Mouse (Mus musculus) bone marrow, adult 2 months (tissue): ENCODE results near the gene F2rl1. TPM values are rescaled to one million over a fixed set of nuclear protein-coding genes. Genes with fewer than 3 reads are reported as not detected.
"Not testable (repeated sequence)": the region's sequence is repeated elsewhere in the genome, so short reads cannot be mapped to it uniquely, and the experiment has no call there.

ENCODE experiments used
- H3K27ac ChIP-seq: fragments of 200-500 bp; 2 replicates; pipeline ENCODE4 v1.5.1; 2012; ENCODE audit warnings: low read depth, mild to moderate bottlenecking, control low read depth, inconsistent platforms, low read length; ENCODE audit not compliant: control insufficient read depth, poor library complexity, insufficient read depth
- H3K4me1 ChIP-seq: fragments of 200-500 bp; 2 replicates; pipeline ENCODE4 v1.6.1; 2011; ENCODE audit warnings: low read length; ENCODE audit not compliant: control insufficient read depth, insufficient read depth
- H3K4me3 ChIP-seq: fragments of 200-500 bp; replicated peaks from 2 replicates; pipeline ENCODE3; 2011; ENCODE audit warnings: mild to moderate bottlenecking, low read depth, low read length, control low read depth; ENCODE audit not compliant: control insufficient read depth
- CTCF ChIP-seq: fragments of 200-500 bp; IDR thresholded peaks from 2 replicates; pipeline ENCODE4 v1.5.1; 2011; ENCODE audit warnings: low read length, control low read depth; ENCODE audit not compliant: control insufficient read depth, insufficient read depth
- POLR2A ChIP-seq: fragments of 200-500 bp; IDR thresholded peaks from 2 replicates; pipeline ENCODE4 v1.6.1; 2011; ENCODE audit warnings: low read depth, mild to moderate bottlenecking, control low read depth, low read length, borderline replicate concordance; ENCODE audit not compliant: control insufficient read depth
- WGBS: fragments of 180-500 bp; shearing (Covaris S2); methylation state at CpG from one replicate; pipeline ENCODE4 v1.1.7; 2018; 5-methylcytosine and 5-hydroxymethylcytosine counted together
- polyA plus RNA-seq: library from polyadenylated mRNA; stranded (reverse); fragments of >200 nt; gene quantifications from 2 replicates; pipeline ENCODE4 v1.2.4, GENCODE M21; 2011; ENCODE audit warnings: low replicate concordance; ENCODE audit not compliant: missing spikeins, insufficient read depth, insufficient read length

F2rl1 gene
- polyA plus RNA-seq, 1 experiment = 1.8 TPM

GRCm38 (mm10) chr13:95538021-95538420 lies 13.0 kb upstream of the F2rl1 start:
- TF ChIP-seq POLR2A = no peak
- no peak for TF ChIP-seq CTCF
- Histone ChIP-seq H3K27ac (no peak overlapping the region), H3K4me3 (no peak overlapping the region), H3K4me1 (no peaks in the 10 kb centered on the region)
- 75% methylated on average over 5 of the region's 5 CpGs for WGBS

GRCm38 (mm10) chr13:95536117-95536493 lies 11.1 kb upstream of the F2rl1 start:
- WGBS = 74% methylated on average over 5 of the region's 5 CpGs
- H3K27ac ChIP-seq = no peak overlapping the region
- TF ChIP-seq POLR2A (no peak), CTCF (no peak)
- H3K4me1 ChIP-seq = no peaks in the 10 kb centered on the region
- no peak overlapping the region for H3K4me3 ChIP-seq

- no peak for TF ChIP-seq POLR2A
- no peak for TF ChIP-seq CTCF
- no peaks in the 10 kb centered on the region for H3K4me1 ChIP-seq
- 25% methylated on average over 11 of the region's 11 CpGs for WGBS
- no peak overlapping the region for H3K4me3 ChIP-seq
- no peak overlapping the region for H3K27ac ChIP-seq
Measured at GRCm38 (mm10) chr13:95535461-95536116, 10.6 kb upstream of the F2rl1 start.

- Histone ChIP-seq H3K4me3 (no peak overlapping the region), H3K4me1 (no peaks in the 10 kb centered on the region), H3K27ac (no peak overlapping the region)
- WGBS = 46% methylated on average over 6 of the region's 6 CpGs
- TF ChIP-seq POLR2A = no peak
- no peak for TF ChIP-seq CTCF
Measured at GRCm38 (mm10) chr13:95535026-95535425, 10.0 kb upstream of the F2rl1 start.

GRCm38 (mm10) chr13:95534131-95534561 lies 9.1 kb upstream of the F2rl1 start:
- WGBS = 21% methylated on average over 5 of the region's 5 CpGs
- Histone ChIP-seq H3K4me1 (no peaks in the 10 kb centered on the region), H3K4me3 (no peak overlapping the region), H3K27ac (no peak overlapping the region)
- TF ChIP-seq CTCF = no peak
- TF ChIP-seq POLR2A = no peak

GRCm38 (mm10) chr13:95533640-95534039 lies 8.6 kb upstream of the F2rl1 start:
- TF ChIP-seq POLR2A = no peak
- no peak for TF ChIP-seq CTCF
- Histone ChIP-seq H3K4me1 (no peaks in the 10 kb centered on the region), H3K27ac (no peak overlapping the region), H3K4me3 (no peak overlapping the region)
- 65% methylated on average over 8 of the region's 8 CpGs for WGBS

- not testable (repeated sequence) for H3K4me3 ChIP-seq, H3K27ac ChIP-seq, H3K4me1 ChIP-seq
- WGBS = 69% methylated on average over 4 of the region's 5 CpGs
Measured at GRCm38 (mm10) chr13:95533121-95533520, 8.1 kb upstream of the F2rl1 start.

- TF ChIP-seq POLR2A (no peak), CTCF (no peak)
- 70% methylated on average over 9 of the region's 9 CpGs for WGBS
- H3K4me3 ChIP-seq = no peak overlapping the region
- H3K27ac ChIP-seq = no peak overlapping the region
- H3K4me1 ChIP-seq = no peaks in the 10 kb centered on the region
Measured at GRCm38 (mm10) chr13:95531273-95532045, 6.4 kb upstream of the F2rl1 start.

GRCm38 (mm10) chr13:95529246-95529645 lies 4.2 kb upstream of the F2rl1 start:
- H3K4me1 ChIP-seq = no peaks in the 10 kb centered on the region; the same call in none of the 2 replicates
- WGBS = 60% methylated on average over 2 of the region's 2 CpGs
- no peak overlapping the region for H3K27ac ChIP-seq
- no peak for TF ChIP-seq CTCF
- no peak for TF ChIP-seq POLR2A
- no peak overlapping the region for H3K4me3 ChIP-seq
